Mouse (Mus musculus) adrenal gland, postnatal 14 days (tissue): ENCODE data around the gene Actg1. TPM values are rescaled to one million over a fixed set of nuclear protein-coding genes. Genes with fewer than 3 reads are reported as not detected.

Experiments
- DNase-seq: peaks from one replicate; pipeline ENCODE4 v3.0.0; 2021; ENCODE audit warnings: mixed read lengths
- long read RNA-seq, 2 experiments: library from polyadenylated mRNA; stranded (forward); transcript quantifications; one replicate each; pipeline ENCODE4 v2.0.0; 2021
- total RNA-seq: library from RNA; stranded (reverse); gene quantifications from 2 replicates; pipeline ENCODE4 v1.2.3, GENCODE M21; 2021

Gene Actg1
- total RNA-seq: 1,064 and 1,109 TPM in 2 replicates
- long read RNA-seq, experiment 1, transcript Actg1-202 (6 exons, 1,952 nt): major isoform, 1,034 of 1,165 reads
- long read RNA-seq, experiment 1, transcript Actg1-204 (5 exons, 1,827 nt): minor isoform, 26 of 1,165 reads
- long read RNA-seq, experiment 1, partial matches to known transcripts: 75 of 1,165 reads
- long read RNA-seq, experiment 1, other reads (novel, unspliced or antisense): 30 of 1,165 reads
- long read RNA-seq, experiment 2, transcript Actg1-204 (5 exons, 1,827 nt): minor isoform, 20 of 830 reads
- long read RNA-seq, experiment 2, transcript Actg1-202 (6 exons, 1,952 nt): major isoform, 701 of 830 reads
- long read RNA-seq, experiment 2, partial matches to known transcripts: 74 of 830 reads
- long read RNA-seq, experiment 2, other reads (novel, unspliced or antisense): 34 of 830 reads

DNA sequence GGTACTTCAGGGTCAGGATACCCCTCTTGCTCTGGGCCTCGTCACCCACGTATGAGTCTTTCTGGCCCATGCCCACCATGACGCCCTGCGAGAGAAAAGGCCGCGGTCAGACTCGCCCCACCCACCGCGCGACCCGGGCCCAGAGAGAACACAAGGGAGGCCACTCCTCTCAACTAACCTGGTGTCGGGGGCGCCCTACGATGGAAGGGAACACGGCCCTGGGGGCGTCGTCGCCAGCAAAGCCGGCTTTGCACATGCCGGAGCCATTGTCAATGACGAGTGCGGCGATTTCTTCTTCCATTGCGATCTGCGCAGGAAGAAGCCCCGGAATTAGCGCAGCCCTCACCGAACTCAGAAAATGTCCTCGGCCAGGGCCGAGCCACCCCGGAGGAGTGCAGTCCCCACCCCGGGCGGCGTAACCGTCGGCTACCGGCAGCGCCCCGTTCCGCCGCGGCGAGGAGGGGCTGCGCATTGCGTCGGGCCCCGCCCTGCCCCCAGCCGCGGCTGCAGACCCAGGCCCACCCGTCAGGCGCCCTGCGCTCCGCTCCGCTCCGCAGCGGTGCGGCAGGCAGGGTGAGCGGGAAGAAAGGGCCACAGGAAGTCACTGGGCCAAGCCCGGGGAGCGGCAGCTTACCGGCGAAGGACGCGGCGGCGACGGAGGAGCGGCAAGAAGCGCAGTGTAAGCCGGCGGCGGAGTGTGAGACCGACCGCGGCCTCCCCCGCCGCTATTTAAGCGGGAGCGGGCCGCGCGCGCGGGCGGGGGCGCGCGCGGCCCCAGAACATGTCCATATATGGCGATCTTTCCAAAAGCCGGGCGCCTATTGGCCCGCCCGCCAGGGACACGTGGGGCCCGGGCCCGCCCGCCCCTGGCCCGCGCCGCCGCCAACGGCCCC lies at the start of gene Actg1:
Gene Actg1 (minus strand): TSS at position 752 of the 893 bp plus-strand sequence.
- peak; percentile 93 for DNase-seq

DNA sequence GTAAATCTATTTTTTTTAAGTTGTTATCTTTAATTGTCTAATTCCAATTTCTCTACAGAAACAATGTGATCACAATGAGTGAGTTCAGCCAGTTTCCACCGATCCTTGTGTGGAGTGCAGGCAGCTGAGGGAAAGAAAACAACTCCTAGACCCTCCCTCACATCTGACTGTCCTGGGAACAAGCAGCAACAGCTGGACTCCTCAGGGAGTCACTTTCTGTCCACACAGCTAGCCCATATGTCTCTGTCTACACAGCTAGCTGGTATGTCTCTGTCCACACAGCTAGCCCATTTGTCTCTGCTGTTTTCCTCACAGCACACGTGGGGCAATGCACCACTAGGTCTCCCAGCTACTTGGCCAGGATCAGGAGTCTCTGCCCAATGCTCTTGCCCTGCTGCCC lies 49.3 kb upstream of the Actg1 start:
- no peak for DNase-seq

DNA sequence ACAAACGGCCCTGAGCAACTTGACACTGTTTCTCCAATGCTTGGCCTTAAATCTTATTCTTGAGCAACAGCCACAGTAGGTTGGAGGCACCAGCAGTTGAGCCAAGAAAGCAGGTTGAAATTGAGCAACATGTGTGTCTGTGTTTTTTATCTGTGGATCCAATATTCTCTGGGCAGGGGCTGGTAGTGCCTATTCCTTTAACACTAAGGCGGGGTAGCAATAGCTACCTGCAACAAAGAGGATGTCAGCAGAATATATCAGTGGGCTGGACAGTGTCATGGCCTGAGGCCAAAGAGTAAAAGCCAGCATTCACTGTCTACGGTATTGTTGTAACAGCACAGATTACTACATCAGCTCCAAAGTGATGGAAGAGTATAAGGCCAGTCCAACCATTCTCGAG lies 47.3 kb upstream of the Actg1 start:
- DNase-seq: peak; percentile 44

DNA sequence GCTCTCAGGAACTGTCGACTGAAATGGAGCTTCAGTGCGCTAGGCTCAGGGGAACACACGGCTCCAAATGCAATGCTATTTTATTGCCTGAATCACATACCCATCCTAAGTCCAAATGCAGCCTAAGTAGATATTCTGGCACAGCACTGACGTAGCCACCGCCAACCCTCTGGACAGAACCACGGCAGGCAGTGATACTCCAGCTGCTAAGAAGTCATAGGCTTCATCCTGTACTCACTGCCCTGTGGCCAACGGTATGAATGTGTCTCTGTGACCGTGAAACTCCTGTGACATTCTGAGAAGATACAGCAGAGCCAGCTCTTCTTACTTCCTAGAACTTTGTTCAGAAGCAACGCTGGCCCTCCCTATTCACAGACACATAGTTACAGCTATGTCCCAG lies 40.2 kb upstream of the Actg1 start:
- no peak for DNase-seq

DNA sequence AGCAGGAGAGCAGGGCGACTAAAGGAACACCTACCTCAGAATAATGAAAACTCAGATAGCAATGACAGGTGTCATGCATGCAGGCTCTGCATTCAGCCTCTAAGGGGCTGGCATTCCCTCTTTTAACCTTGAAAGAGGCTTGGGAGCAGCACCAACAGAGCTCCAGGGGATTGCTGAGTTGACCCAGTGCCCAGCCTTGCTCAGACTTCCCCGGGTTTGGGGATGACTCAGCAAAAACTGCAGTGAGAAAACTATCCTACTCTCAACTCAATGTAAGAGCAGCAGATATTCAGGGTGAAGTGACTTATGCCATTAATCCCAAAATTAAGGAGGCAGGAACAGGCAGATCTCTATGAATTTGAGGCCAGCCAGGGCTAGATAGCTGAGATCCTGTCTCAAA lies 38.8 kb upstream of the Actg1 start:
- DNase-seq: peak; percentile 71

DNA sequence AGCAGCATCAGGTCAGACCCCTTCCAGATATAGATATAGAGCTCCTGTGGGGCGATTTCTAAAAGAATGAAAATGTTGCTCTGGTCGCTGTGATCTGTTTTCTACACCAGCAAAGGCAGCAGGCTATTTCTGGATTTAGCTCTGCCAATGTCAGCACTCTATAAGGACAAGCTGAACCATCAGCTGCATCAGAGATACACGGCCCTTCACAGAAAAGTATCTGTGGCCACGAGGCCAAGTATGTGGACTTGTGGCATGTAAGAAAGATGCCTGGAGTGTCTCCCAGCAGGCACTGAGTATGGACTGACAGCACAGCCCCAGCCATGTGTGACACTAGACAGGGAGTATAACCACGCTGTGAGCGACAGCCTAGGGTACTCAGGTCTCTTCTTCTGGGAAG lies 38.3 kb upstream of the Actg1 start:
- no peak for DNase-seq

DNA sequence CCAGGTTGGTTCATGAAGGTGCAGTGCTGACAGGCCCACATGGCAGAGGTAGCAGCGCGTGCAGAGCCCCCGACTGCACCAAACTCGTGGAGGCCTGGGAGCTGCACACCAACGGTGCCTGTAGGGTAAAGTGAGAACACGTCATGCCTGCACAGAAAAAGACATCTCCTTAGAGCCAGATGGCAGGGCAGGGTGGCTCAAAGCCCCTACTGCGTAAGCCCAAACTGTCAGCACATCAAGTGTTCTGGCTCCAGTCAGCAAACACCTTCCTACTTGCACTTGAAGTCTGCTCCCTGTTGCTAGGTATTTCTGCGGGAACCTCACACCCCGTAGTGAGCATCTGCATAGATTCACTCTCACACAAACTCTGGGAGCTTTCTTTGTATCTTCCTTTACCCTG lies 34.2 kb upstream of the Actg1 start:
- DNase-seq: no peak

DNA sequence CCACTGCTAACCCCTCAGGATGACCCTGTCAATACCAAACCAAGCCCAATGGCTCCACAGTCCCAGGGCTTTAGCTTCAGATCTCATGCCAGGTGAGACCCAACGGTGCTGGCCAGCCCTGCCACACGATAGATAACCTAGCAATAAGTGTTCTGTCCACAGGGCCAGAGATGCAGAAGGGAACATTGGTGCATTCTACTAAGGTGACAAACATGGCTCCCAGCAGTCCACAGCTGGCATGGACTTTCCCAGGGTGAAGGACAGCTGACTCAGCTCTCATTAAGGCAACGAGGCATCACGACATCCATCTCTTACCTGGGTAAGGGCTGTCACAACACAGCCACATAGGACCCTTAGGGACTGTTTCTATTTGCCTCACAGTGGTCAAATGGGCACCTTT lies 32.8 kb upstream of the Actg1 start:
- DNase-seq: no peak

DNA sequence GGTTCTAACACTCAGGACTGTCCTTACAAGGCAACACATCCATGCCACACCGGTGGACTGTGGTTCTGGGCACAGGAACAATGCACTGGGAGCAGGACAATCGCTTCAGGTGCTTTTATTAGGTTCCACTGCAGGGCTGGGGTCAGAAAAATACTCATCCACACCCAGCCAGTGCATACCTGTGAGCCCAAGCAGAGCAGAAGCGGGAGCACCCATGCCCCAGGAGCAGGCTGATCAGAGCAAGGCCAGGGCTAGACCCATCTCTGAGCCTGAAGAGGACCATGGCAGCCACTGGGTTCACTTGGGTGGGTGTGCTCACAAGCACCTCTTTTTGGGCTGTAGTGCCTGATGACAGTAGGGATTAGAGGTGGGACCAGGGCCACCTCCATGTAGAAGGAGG lies 31.9 kb upstream of the Actg1 start:
- no peak for DNase-seq

DNA sequence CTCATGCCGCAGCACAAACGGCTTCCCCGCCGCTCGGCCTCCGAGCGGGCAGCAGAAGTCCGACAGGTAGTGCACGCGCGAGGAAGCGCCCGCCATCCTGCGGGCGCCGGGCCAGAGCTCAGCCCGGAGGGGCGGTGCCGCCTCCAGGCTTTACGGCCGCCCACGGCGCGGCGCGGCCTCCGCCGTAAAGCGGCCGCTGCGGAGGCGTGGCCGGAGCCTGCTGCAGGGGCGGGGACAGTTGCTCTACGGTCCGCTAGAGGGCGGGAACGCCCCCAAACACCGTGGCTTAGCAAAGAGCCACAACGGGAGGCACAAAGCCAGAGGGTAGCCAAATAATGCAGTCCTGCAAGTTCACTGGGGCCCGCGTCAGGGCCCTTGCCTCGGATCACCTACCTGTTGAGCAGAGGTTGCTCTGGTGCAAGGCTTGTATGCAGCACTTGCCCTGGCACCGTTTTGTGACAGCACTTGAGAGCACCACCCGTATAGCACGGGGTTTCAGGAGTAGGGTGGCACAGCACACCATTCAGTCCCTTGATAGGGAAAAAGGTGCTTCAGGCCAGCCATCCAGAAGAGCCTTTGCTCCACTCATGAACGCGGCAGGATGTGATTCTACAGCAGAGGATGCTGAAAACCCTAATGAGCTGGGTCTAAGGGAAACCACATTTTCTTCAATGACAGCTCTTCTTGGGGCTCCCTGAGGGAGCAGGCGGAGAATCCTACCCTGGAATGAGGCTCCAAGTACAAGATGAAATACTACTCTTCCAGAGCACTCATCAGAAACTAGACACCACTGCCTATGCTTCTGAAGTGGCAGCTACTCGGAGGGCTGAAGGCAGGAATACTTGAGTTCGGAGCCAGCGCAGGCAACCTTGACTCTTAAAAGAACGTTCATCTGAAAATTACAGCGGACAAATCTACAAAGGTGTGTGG lies 30.5 kb upstream of the Actg1 start, which contains the start of gene Faap100:
Gene Faap100 (minus strand): TSS at position 154 of the 930 bp plus-strand sequence.
- DNase-seq: peak; percentile 95

DNA sequence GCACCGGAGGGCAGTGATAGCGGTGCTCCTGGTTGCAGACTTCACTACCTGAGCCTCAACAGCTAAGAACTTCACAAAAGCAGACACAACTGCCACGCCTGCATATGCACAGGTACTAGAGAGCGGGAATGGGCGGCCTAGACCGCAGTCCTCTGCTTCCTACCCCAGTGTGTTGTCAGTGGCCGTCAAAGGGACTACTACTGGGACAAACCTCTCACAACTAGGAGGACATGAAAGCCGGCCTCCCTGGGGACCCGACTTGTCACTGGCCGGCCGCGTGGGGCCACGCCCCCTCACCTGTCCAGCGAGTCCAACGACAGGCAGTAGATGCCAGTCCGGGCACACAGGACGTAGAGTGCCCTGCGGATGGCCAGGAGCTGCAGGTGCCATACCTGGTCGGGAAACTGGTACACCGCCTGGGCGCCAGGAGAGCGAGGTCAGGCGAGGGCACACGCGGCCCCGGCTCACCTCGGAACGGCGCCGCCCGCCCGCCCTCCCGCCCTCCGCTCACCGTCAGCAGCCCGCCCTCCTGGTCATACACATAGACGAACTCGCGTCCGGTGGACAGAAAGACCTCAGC lies 29.8 kb upstream of the Actg1 start:
- peak; percentile 59 for DNase-seq

DNA sequence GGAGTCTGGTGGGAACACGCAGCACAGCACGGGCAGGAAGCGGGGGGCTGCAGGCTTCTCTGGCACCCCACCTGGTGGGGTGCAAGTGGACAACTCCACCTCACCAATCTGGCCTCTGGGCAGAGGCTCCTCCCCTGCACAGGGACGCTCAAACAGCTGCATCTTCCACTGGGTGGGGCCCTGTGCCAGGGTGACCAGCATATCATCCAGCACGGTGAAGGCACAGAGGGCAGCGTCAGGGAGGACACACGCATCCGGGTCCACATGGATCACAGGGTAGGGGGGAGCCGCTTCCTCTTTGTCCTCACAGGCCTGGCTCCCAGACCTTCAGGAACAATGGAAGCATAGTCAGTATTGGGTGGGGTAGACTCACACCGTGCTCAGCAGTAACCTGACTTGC lies 29.0 kb upstream of the Actg1 start:
- peak; percentile 53 for DNase-seq

DNA sequence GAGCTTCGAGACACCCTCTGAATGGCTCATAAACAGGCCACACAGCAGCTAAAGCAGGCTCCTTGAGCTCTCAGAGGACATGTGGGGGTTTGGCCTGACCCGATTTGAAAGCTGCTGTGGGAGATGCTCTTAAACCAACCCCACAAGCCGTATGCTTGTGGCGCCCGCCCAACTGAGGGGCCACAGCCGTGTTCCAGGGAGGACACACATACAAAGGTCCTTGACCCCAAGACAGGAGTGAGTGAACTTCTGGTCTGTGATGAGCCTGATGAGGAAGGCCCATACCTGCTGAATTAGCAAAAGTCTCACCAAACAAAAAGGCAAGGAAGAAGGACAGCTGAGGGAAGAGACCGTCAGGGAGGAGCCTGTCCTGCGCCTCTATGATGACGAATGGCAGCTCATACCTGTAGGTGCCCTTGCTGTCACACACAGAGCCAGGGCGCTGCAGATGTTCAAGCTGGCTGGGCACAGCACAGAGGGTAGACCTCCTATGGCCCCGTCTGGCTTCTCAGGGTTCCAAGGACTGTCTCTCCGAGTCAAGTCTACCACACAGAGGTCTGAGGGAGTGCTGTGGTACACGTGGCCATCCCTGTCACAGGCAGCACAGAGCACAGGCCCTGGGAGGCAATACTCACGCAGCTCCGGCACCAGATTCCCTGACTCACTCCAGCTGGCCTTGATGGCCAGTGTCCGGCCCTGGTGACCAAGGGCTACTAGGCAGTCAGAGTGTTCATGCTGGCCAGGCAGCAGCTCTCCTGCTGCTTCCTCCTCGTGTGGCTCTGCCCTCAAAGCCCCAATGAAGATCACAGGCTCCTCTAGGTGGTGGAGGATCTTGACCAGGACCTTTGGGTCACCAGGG lies 28.2 kb upstream of the Actg1 start:
- peak; percentile 83 for DNase-seq

DNA sequence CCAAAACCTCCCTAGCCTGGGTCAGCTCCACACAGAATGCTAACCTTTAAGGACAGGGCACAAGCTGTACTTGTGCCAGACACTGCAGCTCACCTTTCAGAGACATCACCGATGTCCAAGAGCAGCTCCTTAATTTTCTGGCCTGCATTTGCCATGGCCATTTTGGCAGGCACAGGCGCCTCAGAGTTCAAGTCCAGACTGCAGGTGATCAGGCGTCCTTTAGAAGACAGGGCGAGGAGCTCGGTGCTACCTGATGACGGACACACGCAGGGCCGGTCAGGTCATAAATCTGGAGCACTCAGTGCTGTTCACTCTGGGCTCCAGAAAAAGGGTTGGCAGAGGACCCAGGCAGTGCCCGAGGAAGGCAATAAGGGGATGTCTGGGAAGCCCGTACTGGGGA lies 27.0 kb upstream of the Actg1 start:
- no peak for DNase-seq

DNA sequence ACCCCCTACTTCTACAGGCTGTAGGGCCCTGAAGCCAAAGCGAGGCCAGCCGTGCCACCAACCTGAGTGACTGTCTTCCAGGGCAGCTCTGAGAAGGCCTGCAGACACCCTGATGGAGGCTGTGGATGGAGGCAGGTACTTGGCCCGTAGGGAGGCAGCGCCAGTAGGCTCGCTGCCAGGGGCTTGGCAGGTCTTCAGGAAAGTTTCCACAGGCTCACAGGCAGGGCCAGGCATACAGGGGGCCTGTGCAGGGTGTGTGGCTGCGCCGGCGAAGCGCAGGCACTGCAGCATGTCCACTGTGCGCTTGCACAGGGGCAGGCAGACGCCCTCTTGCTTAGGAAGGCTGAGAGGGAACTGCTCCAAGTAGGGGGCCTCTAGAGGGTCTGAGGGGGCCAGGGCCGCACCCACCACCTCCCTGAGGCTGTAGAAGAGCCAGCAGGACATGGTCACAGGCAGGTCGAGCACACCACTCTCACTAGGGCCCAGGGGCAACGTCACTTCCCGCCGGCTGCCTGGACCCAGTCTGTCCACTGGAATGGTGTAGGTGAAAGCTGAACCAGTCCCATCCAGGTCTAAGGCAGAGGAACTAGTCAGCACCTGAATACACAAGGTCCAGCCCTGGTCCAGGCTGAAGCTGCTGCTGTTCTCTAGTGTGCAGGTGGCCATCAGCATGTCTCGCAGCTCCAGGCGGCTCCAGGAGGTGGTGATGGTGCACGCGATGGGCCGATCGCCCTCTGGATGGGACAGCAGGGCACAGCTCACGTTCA lies 25.7 kb upstream of the Actg1 start:
- peak; percentile 78 for DNase-seq

DNA sequence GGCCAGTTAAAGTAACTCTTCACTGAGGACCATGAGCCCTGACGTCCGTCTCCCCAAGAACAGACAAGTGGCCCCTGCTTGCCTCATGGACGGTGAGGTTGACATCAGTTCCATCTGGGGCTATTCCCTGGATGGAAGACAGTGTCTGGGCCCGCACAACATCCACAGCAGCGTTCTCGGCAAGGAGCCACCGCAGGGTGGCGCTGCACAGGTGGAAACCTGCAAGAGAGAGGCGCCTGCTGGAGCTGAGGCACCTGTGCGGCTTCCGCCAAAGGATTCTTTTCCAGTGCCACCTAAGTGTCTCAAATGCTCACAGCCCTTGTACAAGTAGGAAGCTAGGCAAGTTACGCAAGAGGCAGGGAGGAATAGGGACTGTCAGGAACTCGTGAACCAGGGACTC lies 24.7 kb upstream of the Actg1 start:
- no peak for DNase-seq

DNA sequence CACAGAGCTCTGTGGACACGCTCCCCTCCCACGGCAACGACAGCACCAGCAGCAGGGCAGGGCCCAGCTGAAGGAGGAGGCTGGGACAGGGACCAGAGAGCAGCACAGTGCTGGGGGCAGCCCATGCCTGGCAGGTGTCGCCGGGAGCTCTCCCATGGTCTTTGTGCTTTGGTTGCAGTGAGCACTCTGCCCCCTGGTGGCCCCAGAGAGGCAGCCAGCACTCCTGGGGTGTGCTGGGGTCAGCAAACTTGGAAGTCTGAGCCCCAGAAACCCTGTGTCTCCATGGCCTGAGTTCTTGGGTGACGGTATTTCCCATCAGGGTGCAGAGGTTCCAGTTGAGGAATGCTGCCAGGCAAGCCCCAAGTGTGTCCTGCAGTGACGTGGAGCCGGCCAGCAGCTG lies 21.3 kb upstream of the Actg1 start:
- peak; percentile 84 for DNase-seq

DNA sequence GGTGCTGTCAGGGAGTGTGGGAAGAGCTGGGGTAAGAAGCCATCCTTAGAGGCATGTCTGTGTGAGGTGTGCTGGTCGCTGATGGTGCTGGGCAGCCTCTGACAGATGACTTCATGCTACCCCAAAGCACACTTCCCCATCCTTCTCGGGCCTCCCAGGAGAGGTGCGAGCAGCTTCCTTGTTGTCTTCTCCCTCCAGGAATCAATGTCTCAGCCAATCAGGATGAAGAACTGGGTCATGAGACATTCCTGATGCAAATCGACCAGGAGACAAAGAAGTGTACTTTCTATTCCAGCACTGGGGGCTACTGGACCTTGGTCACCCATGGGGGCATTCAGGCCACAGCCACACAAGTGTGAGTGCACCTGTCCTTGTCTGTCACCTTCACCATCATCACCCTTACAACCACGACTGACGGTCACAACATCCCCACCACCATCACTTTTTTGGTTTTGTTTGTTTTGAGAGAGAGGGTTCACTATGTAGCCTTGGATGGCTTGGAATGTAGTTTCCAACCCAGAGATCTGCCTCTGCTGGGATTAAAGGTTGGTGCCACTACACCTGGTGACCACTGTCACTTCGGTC lies 18.2 kb upstream of the Actg1 start:
- no peak for DNase-seq

DNA sequence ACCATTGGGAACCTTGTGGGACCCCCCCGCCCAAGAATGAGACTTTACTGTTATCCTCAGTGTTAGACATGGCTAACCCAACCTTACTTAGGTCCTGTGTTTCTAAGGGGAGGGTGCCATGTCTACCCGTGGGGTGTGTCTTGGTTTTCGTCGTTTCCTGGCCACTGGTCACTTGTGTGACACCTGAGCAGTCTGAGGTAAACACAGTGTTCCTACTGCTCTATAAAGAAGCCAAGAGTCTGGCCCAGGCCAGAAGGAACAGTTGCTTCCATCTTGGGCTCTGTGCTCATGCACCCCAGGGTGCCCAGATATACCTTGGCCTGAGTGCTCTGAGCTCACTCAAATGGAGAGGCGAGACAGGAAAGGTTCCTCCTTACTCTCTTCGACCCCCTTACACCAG lies 14.5 kb upstream of the Actg1 start:
- no peak for DNase-seq

DNA sequence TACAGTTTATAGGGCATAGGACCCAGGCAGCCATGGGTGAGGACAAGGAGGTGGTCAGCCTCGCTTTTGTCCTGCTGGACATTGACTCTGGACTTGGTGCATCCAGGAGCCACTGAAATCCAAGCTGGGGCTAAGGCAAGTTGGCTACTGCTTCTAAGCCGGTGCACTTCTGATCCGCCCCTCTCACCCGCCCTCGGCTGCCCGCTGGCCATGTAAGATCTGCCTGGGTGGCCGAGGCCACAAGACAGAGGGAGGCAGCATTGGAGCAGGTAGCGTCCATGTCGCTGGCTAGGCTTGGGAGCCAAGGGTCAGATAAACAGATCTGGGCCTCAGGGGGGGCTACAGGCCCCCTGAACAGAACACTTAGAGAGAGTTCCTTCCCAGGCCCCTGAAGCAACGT lies 13.0 kb upstream of the Actg1 start, which contains the start of gene Fscn2:
Gene Fscn2 (plus strand): TSS at position 240 of the 400 bp plus-strand sequence.
- no peak for DNase-seq
